Mouse (Mus musculus) neural tube, embryonic 10.5 days (tissue): Measurements from ENCODE around the gene Cldn10.
"Not testable (repeated sequence)": the region's sequence is repeated elsewhere in the genome, so short reads cannot be mapped to it uniquely, and the experiment has no call there.

Experiments
- DNase-seq: peaks from one replicate; pipeline ENCODE4 v3.0.0-alpha.2; 2017; ENCODE audit warnings: low spot score; ENCODE audit errors: extremely low spot score

The Cldn10 gene

DNA sequence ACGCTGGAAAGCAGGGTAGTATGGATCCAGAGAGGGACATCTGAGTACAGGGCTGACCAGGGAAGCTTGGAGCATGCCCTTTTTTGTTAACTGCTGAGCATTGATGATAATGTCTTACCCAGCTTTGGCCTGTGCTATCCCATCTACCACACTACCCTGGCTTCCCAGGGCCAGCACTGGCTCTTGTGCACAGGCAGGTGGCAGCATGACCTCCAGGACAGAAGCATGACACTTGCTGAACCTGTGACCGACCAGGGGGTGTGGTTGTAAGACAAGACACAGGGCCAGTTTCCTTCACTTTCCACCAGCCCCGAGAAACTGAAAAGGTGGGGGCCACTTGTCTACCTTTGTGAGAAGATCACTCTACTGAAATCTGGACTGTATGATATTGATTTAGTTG, 5.5 kb upstream of the Cldn10 start:
- no peak for DNase-seq

DNA sequence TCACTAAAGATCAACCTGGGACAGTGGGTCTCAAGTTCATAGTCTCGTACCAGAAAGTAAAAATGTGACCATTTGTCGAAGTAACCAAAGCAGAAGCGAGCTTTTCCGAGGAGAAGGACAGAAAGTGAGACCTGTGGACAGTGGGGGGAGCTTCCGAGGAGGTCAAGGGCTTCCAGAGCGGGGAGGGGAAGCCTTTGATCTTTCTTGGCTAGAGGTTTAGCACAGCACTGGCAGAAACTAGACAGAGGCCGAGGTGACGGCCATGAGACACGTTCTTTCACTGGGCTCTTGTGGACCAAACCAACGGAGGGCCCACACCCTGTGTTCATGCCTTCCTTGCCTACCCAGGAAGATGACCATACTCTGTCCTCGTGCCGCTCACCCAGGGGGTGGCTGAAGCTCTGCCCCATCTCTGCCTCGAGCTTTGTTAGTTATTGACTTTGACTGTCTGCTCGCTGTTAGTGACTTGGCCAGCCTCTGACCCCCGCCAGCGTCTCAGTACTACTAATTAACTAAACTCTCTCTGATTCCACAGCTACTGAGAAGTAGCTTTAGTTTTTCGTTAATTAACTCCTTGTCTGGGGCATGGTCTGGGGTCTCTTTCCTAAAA, 4.3 kb upstream of the Cldn10 start:
- DNase-seq: no peak

DNA sequence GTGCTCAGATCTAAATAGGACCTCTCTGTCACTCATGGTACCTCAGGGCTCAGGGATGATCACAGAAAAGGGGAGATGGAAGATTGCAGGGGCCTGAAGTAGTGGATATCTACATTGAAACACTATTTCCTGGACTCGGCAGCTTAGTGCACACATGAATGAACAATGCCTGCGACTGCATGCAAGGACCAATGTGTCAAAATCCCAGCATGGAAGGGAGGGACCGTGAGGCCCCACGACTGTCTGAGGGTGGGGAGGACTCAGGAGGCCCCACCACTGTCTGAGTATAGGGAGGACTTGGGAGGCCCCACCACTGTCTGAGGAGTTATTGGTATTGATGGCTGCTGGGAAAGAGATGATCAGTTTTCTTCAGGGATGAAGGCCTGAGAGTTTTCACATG, 2.5 kb downstream of the Cldn10 start:
- no peak for DNase-seq

- DNase-seq: no peak
These were observed 5.2 kb downstream of the Cldn10 start for GRCm38 (mm10) chr14:118792957-118793356.

DNA sequence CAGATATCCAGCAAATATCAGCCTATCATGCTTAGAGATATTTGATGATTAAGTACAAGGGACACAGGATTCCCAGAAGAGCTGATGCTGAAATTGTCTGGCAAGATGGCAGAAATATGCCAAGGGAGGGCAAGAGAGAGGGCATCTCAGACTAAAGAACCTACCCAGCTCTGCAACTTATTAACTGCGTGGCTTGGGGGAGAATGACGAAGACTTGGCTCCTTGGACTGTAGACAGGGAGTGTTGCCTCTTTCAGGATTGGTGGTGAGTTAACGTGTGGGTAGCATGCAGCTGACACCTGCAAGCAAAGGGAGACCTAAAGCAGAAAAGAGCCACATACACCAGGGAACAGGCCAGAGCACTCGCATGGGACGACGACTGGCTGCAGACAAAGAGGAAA, 5.7 kb downstream of the Cldn10 start:
- DNase-seq: no peak

DNA sequence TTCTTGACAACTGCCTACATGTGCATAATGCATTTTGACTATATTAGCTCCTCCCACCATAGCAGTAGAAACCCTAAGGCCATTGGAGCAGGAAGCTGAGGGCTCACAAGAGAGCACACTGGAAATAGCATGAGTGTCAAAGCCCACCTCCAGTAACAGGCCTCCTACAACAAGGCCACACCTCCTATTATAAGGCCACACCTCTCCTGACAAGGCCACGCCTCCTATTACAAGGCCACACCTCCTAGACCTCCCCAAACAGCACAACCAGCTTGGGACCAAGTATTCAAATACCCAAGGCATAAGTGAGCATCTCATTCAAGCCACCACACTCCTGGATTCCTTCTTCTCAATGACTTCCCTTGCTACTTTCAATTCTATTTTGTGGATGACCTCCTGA, 6.5 kb downstream of the Cldn10 start:
- no peak for DNase-seq

- DNase-seq: no peak
These were observed 7.2 kb downstream of the Cldn10 start for GRCm38 (mm10) chr14:118794893-118795292.

DNA sequence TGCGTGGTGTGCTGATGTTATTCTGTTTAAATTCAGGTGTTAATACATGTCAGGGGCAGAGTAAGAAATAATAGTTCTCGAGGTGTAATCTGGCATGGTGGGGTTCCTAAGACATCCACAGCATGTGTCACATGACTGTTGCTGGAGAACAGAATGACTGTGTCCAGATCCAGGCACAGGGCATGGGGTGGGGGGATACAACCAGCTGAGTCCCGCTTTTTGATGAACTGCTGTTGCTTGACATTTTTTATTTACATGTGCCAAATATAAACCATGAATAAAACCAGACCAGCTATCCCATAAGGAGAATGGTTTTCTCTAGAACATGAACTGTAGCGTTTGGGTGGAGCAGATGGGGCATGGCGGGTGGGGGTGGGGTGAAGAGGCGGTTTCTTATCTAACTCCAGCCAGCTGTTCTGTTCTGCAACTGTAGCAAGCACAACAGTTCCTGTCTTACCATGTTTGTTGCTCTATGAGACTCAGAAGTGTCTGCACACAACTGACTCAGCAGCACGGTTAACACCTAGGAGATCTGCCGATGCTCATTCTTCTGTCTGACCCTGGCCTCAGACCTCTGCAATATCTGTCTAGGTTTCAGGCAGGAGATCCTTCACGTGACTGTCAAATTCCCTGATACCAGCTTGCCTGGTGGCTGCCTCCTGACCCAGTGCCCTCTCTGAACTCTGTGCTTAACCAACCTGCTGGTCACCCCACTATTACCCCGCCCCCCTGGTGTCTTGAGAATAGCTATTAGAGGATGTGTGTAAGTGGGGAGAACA, 8.4 kb downstream of the Cldn10 start:
- DNase-seq: no peak

DNA sequence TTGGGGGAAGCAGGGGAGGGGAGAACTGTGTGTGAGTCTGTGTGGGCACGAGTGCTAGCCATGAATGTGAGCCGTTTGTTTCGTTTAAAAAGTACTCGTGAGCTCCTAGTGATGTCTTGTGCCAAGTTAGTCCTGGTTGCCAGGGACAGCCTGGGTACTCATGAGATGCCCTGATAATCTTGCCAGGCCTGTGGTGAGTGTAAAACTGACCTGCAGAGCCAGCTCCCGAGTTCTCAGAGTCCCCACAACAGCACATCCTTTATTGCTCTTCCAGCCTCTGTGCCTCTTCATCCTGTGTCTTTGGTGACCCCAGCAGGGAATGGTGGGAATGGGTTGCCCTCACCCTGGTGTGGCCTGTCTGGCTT, 9.0 kb downstream of the Cldn10 start:
- no peak for DNase-seq

DNA sequence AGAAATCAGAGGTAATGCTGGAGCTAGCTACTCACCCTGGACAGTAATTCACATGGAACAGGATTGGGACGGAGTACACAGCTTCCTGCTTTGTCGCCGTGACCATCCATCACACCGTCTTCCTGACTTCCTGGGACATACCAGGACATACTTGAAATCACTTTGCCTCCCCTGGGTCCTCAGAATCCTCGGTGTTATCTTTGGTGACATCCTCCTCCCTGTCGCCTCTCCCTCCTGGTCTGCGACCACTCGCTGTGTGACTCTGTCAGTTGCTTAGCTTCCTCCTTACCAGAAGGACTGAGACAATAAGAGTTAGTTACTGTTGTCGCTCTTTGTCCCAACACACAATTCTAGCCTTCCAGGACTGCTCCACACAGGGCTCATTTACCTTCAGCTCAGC, 9.6 kb downstream of the Cldn10 start:
- DNase-seq: no peak

DNA sequence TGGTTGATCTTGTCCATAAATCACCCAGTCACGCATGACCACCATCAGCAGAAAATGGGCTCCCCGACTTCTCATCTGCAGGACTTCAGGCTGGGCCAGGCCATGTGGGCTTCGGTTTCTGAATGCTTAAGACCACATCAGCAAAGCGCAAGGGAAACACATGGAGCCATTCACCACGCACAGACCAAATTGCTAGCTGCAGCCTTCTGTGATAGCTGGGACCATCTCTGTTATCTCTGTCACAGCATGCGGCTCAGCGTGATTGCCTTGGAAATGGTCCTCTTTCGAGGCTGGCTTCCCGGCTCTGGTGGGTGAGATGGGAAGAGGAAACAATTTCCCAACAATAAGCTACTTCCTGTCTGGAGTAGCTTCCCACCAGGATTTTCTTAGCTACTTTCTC, 12.2 kb downstream of the Cldn10 start:
- no peak for DNase-seq

DNA sequence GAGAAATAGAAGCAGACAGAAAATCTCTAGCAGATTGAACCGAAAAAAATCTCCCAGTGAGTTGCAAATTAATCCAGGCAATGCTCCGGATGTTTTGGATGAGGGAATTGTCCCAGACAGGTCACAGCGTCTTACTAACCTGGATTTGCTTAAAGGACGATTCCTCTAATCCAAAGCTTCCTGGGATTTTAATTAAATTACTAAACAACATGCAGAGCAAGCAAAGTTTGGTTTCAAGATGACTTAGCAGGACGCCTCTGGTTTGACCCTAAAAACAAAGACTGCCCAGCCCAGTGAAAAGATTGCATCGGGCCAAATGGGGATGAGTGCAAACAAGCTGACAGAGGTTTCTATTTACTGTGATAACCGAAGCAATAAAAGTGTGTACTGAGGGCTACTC, 16.2 kb downstream of the Cldn10 start:
- no peak for DNase-seq

DNA sequence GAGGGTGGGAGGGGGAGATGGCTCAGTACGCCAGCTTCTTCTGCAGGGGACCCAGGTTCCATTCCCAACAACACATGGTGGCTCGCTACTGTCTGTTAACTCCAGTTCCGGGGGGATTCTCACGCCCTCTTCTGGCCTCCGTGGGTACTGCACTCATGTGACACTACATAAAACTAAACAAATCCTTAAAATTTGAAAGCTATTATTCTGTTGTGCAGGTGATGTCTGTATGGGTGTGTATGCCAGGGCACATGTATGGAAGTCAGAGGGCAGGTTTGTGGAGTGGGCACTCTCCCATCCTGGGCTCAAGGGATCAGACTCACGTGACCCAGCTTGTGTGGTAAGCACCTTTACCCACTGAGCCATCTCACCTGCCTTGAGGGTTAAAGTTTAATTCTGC, 16.6 kb downstream of the Cldn10 start:
- no peak for DNase-seq

DNA sequence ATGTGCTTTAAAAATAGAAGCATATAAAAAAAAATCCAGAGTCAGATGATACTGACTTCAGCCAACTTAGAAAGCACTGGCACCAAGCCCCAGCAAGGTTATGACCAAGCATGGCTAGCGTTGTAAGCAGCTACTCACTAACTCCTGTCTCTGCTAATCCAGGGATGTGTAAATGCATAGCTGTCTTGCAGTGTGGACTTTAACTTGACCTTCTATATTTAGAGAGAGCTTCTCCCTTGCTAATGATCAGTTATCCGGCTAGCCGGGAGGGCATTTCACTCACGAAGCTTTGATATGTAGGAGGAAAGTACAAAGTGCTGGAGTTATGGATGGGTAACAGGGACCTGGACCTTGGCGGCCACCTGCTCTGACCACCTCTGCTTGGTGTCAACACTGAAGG, 19.9 kb downstream of the Cldn10 start:
- DNase-seq: no peak

DNA sequence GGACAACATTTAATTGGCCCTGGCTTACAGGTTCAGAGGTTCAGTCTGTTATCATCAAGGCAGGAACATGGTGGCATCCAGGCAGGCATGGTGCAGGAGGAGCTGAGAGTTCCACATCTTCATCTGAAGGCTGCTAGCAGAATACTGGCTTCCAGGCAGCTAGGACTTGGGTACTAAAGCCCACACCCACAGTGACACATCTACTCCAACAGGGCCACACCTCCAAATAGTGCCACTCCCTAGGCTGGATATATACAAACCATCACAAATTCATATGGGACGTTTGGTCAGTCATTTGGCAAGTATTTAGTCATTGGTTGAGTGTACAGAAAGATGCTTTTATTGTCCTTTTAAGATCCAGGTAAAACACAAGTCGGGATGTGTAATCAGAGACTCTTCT, 20.5 kb downstream of the Cldn10 start:
- DNase-seq: not testable (repeated sequence)

- no peak for DNase-seq
These were observed 22.0 kb downstream of the Cldn10 start for GRCm38 (mm10) chr14:118809686-118810085.

DNA sequence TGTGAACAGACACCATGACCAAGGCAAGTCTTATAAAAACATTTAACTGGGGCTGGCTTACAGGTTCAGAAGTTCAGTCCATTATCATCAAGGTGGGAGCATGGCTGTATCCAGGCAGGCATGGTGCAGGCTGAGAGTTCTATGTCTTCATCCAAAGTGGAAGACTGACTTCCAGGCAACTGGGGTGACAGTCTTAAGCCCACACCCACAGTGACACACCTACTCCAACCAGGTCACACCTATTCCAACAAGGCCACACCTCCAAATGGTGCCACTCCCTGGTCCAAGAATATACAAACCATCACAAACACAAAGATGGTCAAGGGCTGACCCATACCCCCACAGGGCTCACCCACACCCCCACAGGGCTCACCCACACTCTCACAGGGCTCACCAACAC, 23.5 kb downstream of the Cldn10 start:
- DNase-seq: not testable (repeated sequence)

DNA sequence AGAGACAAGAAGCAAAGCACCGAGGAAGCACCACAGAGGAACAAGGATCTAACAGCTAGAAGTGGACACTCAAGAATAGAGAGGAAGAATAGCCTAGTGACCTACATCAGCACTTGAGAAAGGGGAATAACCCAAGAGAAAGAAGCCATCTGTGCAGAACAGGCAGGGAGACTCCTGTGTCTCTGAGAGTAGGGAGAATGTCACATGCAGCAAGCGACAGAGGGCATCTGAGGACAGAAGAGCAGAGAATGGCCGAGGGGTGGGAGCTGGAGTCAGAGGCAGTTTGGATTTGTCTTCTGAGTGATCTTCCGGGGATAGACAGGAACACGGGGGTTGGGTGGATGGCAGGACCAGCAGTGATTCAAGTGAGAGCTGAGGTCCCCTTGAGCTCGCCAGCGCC, 25.4 kb downstream of the Cldn10 start:
- no peak for DNase-seq

DNA sequence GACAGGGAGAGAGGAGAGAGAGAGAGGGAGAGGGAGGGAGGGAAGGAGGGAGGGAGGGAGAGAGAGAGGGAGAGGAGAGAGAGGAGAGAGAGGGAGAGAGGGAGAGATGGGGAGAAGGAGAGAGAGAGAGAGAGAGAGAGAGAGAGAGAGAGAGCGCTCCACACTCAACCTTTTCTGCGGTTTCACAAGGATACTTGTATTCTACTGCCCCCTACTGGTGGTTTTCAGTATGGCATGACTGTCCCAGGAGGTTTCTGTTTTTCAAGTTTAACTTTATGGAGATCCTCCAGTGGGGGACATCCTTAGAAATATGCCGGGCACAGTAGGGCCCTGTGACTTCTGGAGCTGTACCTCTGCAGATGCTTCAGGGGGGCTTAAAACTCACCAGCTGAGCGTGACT, 28.8 kb downstream of the Cldn10 start:
- DNase-seq: peak; percentile 68

DNA sequence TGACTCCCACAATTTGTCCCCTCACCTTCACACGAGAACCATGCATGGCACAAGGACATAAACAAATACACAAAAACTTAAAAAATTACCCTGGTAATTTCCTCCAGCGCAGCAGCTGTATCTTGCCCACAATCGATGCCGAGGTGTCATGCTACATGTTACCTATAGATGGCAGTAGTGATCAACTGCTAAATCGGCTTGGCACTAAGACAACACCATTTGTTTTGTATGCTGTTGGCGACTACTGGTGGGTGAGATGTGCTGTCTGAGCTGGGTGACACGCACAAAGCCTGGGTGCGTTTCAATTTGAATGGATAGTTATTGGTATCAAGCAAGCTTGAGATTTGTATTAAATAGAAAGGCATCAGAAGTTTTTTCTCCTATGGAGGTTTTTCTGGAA, 32.4 kb downstream of the Cldn10 start:
- DNase-seq: peak; percentile 52

DNA sequence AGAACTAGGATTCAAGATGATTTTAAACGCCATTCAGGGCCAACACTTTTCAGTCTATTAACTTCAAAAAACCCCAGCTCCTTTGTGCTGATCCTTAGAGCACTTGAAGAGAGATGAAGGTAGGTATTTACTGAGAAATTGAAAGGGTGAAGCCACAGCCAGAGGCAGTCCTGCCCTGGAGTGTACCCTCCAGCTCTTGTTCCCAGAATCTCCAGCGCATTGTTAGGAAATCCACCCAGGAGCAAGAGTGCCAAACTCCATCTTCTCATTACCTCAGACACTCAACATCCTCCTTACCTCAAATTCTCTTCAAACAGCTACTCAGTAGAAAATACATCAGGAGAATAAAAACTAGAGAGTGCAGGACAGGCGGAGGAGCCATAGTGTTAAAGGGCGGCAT, 35.1 kb downstream of the Cldn10 start:
- no peak for DNase-seq

DNA sequence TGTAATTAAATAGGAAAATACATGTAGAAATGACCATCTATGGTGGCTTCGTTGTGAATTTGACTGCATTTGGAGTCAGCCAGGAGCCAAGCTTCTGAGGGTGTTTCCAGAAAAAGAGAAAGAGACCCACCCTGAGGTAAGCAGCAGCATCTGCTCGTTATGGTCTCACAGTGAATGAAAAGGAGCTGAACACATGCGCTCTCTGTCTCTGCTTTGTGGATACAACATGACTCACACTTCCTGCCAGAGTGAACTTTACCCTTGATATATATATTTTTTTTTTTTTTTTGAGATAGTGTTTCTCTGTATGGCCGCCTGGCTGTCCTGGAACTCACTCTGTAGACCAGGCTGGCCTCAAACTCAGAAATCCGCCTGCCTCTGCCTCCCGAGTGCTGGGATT, 35.6 kb downstream of the Cldn10 start:
- no peak for DNase-seq

DNA sequence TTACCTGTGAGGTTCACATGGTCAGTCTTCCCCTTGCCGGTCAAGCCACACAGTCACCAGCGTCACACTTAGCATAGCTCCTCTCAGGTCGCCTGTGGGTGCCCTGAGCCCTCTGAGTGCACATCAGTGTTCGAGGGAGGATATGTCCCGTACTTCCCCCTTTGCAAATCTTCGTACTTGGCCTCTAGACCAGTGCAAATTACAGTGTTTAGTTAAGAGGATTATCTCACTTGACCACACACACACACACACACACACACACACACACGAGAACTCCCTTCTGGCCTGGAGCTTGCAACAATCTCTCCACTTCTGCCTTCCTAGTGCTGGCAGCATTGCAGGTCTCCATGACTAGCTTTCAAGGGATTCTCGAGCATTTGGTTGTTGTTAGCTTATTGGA, 38.6 kb downstream of the Cldn10 start:
- no peak for DNase-seq
